Mouse (Mus musculus) midbrain, embryonic 12.5 days (tissue): ENCODE data around the gene Def8. TPM values are rescaled to one million over a fixed set of nuclear protein-coding genes. Genes with fewer than 3 reads are reported as not detected.
A peak's percentile ranks its signal among the peaks of the same experiment; 100 is the strongest.
"Not testable (repeated sequence)": the region's sequence is repeated elsewhere in the genome, so short reads cannot be mapped to it uniquely, and the experiment has no call there.

Experiments used
- ATAC-seq: fragments of 200-750 bp; cut with Nextera tagmentation; 2 replicates; pipeline ENCODE4 v1.8.0; 2017; ENCODE audit warnings: low read depth, moderate TSS enrichment, moderate library complexity; ENCODE audit not compliant: low FRiP score
- H3K27ac ChIP-seq: fragments of 300-500 bp; sonication (generic); replicated peaks from 2 replicates; pipeline ENCODE4 v1.5.1; 2016; ENCODE audit warnings: mild to moderate bottlenecking
- H3K27me3 ChIP-seq: fragments of 300-500 bp; sonication (generic); 2 replicates; pipeline ENCODE4 v1.6.1; 2016; ENCODE audit warnings: mild to moderate bottlenecking
- H3K36me3 ChIP-seq: fragments of 300-500 bp; sonication (generic); 2 replicates; pipeline ENCODE4 v1.6.1; 2016
- H3K4me1 ChIP-seq: fragments of 300-500 bp; sonication (generic); 2 replicates; pipeline ENCODE4 v1.6.1; 2016
- H3K4me2 ChIP-seq: fragments of 300-500 bp; sonication (generic); replicated peaks from 2 replicates; pipeline ENCODE4 v1.6.1; 2016; ENCODE audit warnings: mild to moderate bottlenecking, moderate library complexity
- H3K4me3 ChIP-seq: fragments of 300-500 bp; sonication (generic); 2 replicates; pipeline ENCODE4 v1.5.1; 2016; ENCODE audit warnings: mild to moderate bottlenecking
- H3K9ac ChIP-seq: fragments of 300-500 bp; sonication (generic); replicated peaks from 2 replicates; pipeline ENCODE4 v1.6.1; 2016; ENCODE audit warnings: mild to moderate bottlenecking, moderate library complexity
- H3K9me3 ChIP-seq: fragments of 300-500 bp; sonication (generic); 2 replicates; pipeline ENCODE4 v1.6.1; 2016; ENCODE audit warnings: mild to moderate bottlenecking
- WGBS: fragments of 180-500 bp; shearing (Covaris S2); methylation state at CpG from one replicate; pipeline ENCODE4 v1.1.7; 2016; 5-methylcytosine and 5-hydroxymethylcytosine counted together
- polyA plus RNA-seq: library from polyadenylated mRNA; unstranded; fragments of >200 nt; fragmentation: Nextera tagmentation; extraction: Ambion mirVana; gene quantifications from 2 replicates; pipeline ENCODE4 v1.2.1, GENCODE M21; 2016

The Def8 gene
- polyA plus RNA-seq, 1 experiment from 2014 or later: 44.0 TPM

- not testable (repeated sequence) for ATAC-seq, H3K9ac ChIP-seq, H3K4me2 ChIP-seq, H3K9me3 ChIP-seq, H3K27ac ChIP-seq, H3K36me3 ChIP-seq, H3K27me3 ChIP-seq, H3K4me3 ChIP-seq
- WGBS: 68% methylated on average over 5 of the region's 5 CpGs
- H3K4me1 ChIP-seq: peaks cover 19% of the 10 kb centered on the region
Observed at GRCm38 (mm10) chr8:123474549-123474948, 51.2 kb downstream of the Def8 start.

GRCm38 (mm10) chr8:123476911-123477736 lies 53.8 kb downstream of the Def8 start:
- H3K4me1 ChIP-seq: peaks cover 19% of the 10 kb centered on the region
- 8% methylated on average over 34 of the region's 34 CpGs for WGBS
- H3K9ac ChIP-seq: peak overlapping the region; percentile 81
- H3K4me2 ChIP-seq: peak overlapping the region; percentile 73
- H3K4me3 ChIP-seq: peak overlapping the region; percentile 81
- peak overlapping the region; percentile 95 for H3K27ac ChIP-seq
- ATAC-seq: peak; percentile 65
- H3K27me3 ChIP-seq: no peaks in the 10 kb centered on the region
- no peaks in the 10 kb centered on the region for H3K9me3 ChIP-seq
- peaks cover 18% of the 10 kb centered on the region for H3K36me3 ChIP-seq

- Histone ChIP-seq H3K4me2 (peak within 1 kb of the TSS; percentile 73), H3K27me3 (no peaks in the 10 kb centered on the region), H3K9ac (peak within 1 kb of the TSS; percentile 81), H3K4me3 (peak within 1 kb of the TSS; percentile 81), H3K4me1 (peaks cover 19% of the 10 kb centered on the region), H3K36me3 (peaks cover 25% of the 10 kb centered on the region), H3K27ac (peak within 1 kb of the TSS; percentile 95), H3K9me3 (no peaks in the 10 kb centered on the region)
- under 1% methylated on average over 58 of the region's 58 CpGs for whole genome bisulfite sequencing
- ATAC-seq: peak; percentile 89
Observed at GRCm38 (mm10) chr8:123477737-123478258, 54.5 kb downstream of the Def8 start, which contains the start of gene Afg3l1. Gene Afg3l1 (plus strand): TSS chr8:123477903.

GRCm38 (mm10) chr8:123478456-123479218 lies 55.3 kb downstream of the Def8 start:
- peaks cover 19% of the 10 kb centered on the region for H3K4me1 ChIP-seq
- H3K27ac ChIP-seq: peak overlapping the region; percentile 95
- peak overlapping the region; percentile 81 for H3K4me3 ChIP-seq
- peak overlapping the region; percentile 81 for H3K9ac ChIP-seq
- peaks cover 29% of the 10 kb centered on the region for H3K36me3 ChIP-seq
- WGBS: 39% methylated on average over 16 of the region's 16 CpGs
- peak overlapping the region; percentile 73 for H3K4me2 ChIP-seq
- H3K27me3 ChIP-seq: no peaks in the 10 kb centered on the region
- peak; percentile 8; the same call in 1 of the 2 replicates for ATAC-seq
- no peaks in the 10 kb centered on the region for H3K9me3 ChIP-seq

- Histone ChIP-seq H3K36me3 (peaks cover 62% of the 10 kb centered on the region), H3K9me3 (no peaks in the 10 kb centered on the region), H3K4me3 (no peak overlapping the region)
Observed at GRCm38 (mm10) chr8:123482627-123483026, 59.3 kb downstream of the Def8 start.

DNA sequence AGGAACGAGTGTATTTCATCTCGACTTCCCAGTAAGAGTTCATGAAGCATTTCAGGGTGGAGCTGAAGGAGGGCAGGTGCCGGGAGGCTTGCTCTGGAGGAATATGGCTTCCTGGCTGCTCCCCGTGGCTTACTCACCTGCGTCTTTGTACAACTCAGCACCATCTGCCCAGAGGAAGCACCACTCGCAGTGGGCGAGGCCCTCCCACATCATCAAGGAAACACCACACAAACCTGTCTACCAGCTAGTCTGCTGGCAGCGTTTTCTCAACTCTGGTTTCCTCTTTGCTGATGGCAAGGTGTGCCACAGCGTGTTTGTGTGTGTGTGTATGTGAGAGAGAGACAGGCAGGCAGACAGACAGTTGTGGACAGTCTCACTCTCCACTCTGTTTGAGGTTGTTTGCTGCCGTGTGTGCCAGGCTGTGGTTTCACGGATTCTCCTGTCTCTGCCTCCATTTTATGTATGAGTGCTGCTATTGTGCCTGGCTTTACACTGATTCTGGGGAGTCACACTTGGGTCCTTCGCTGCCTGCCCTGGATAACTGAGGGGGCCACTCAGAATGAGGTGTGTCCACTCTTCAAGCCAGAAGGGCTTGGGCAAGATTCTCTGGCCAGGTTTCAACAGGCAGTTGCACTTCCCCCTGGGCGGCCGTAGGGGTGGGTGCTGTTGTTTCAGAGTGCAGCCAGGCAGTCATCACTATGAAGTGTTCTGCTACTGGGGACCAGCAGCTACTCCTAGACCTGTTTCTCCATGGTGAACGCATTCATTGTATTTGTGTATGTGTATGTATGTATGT lies 68.2 kb downstream of the Def8 start:
- no peaks in the 10 kb centered on the region for H3K9me3 ChIP-seq
- no peaks in the 10 kb centered on the region for H3K4me1 ChIP-seq
- H3K4me3 ChIP-seq: no peak overlapping the region
- H3K27ac ChIP-seq: no peak overlapping the region
- no peaks in the 10 kb centered on the region for H3K27me3 ChIP-seq
- no peak overlapping the region for H3K4me2 ChIP-seq
- WGBS: 92% methylated on average over 15 of the region's 15 CpGs
- no peak for ATAC-seq
- peaks cover 97% of the 10 kb centered on the region for H3K36me3 ChIP-seq
- H3K9ac ChIP-seq: no peak overlapping the region

More at GRCm38 (mm10) chr8:123482627-123483026, 59.3 kb downstream of the Def8 start:
- Histone ChIP-seq H3K4me1 (peaks cover 11% of the 10 kb centered on the region), H3K27me3 (no peaks in the 10 kb centered on the region), H3K9ac (no peak overlapping the region), H3K4me2 (no peak overlapping the region), H3K27ac (no peak overlapping the region)
- WGBS: 84% methylated on average over 7 of the region's 7 CpGs
- no peak for ATAC-seq

GRCm38 (mm10) chr8:123492898-123493297 lies 69.6 kb downstream of the Def8 start:
- H3K4me3 ChIP-seq: no peak overlapping the region
- H3K4me2 ChIP-seq: no peak overlapping the region
- no peak for ATAC-seq
- H3K9ac ChIP-seq: no peak overlapping the region
- WGBS: 95% methylated on average over 9 of the region's 9 CpGs
- H3K9me3 ChIP-seq: no peaks in the 10 kb centered on the region
- peaks cover 96% of the 10 kb centered on the region for H3K36me3 ChIP-seq
- no peak overlapping the region for H3K27ac ChIP-seq
- no peaks in the 10 kb centered on the region for H3K27me3 ChIP-seq
- H3K4me1 ChIP-seq: no peaks in the 10 kb centered on the region

DNA sequence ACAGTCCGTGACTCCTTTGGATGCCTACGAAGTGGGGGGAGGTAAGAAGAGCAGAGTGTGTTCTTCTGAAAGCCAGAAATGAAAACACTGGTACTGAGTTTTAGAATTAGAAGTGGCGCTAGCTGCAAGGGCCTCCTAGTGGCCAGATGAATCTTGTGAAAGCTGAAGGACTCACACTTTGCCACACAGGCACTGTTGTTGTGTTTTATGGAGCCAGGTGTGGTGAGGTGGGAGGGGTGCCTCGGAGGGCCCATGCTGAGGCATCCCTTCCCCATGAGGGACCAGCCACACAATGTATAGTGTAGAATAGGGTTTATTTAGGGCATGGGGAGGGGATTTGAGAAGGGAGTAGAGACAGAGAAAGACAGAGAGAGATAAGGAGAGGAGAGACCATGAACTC lies 74.4 kb downstream of the Def8 start:
- no peak for ATAC-seq
- Histone ChIP-seq H3K27me3 (no peaks in the 10 kb centered on the region), H3K9ac (no peak overlapping the region), H3K36me3 (peaks cover 96% of the 10 kb centered on the region), H3K27ac (no peak overlapping the region), H3K4me2 (no peak overlapping the region), H3K9me3 (no peaks in the 10 kb centered on the region), H3K4me3 (no peak overlapping the region), H3K4me1 (no peaks in the 10 kb centered on the region)
- WGBS: 84% methylated on average over 4 of the region's 4 CpGs

DNA sequence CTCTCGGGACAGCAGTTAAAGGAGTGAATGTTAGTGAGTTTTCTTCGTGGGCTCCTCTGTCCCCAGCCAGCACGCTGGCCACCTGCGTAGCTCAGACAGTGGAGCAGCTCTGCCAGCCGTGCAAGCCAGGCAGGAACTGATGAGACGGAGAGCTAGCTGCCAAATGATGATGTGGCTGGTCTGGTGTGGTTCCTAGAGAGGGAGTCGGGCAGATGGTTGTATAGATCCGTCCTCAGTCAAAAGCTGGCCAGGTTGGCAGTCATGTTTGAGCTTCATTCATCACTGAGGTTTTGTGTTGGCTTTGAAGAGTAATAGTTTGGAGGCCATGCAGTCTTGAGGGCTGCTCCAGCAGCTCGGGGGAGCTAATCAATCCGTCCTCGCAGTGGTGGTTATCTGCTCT lies 75.6 kb downstream of the Def8 start:
- H3K4me2 ChIP-seq: no peak overlapping the region
- H3K4me3 ChIP-seq: no peak overlapping the region
- no peak for ATAC-seq
- H3K27ac ChIP-seq: no peak overlapping the region
- peaks cover 96% of the 10 kb centered on the region for H3K36me3 ChIP-seq
- H3K9me3 ChIP-seq: 0 out of 2 replicates have a peak, but pooled peaks cover 4% of the 10 kb centered on the region
- WGBS: 90% methylated on average over 11 of the region's 11 CpGs
- H3K4me1 ChIP-seq: no peaks in the 10 kb centered on the region
- no peaks in the 10 kb centered on the region for H3K27me3 ChIP-seq
- no peak overlapping the region for H3K9ac ChIP-seq

- Histone ChIP-seq H3K36me3 (peaks cover 96% of the 10 kb centered on the region), H3K4me1 (no peaks in the 10 kb centered on the region), H3K27ac (no peak overlapping the region), H3K27me3 (no peaks in the 10 kb centered on the region), H3K9ac (no peak overlapping the region), H3K4me2 (no peak overlapping the region), H3K4me3 (no peak overlapping the region), H3K9me3 (0 out of 2 replicates have a peak, but pooled peaks cover 4% of the 10 kb centered on the region)
- ATAC-seq: no peak
- WGBS: 96% methylated on average over 11 of the region's 11 CpGs
Observed at GRCm38 (mm10) chr8:123499556-123499955, 76.2 kb downstream of the Def8 start.

DNA sequence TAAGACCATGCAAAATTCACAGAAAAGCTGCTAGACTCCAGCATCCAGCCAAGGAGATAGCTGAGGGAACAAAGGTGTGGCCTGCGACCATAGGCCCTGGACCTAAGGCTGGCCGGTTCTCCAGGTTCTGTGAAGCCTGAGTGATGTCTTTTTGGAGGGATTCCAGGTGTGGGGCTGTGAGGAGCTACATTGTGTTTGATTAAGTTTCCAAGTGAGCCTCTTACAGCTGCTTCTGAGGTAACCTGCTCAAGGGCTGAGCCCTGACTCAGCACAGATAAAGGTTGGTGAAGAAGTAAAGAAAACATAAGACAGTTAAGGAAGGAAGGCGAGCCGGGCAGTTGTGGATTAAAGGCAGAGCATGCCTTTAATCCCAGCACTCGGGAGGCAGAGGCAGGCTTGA lies 78.9 kb downstream of the Def8 start:
- Histone ChIP-seq H3K27ac (no peak overlapping the region), H3K4me1 (no peaks in the 10 kb centered on the region), H3K27me3 (no peaks in the 10 kb centered on the region), H3K9ac (no peak overlapping the region), H3K4me3 (no peak overlapping the region), H3K9me3 (0 out of 2 replicates have a peak, but pooled peaks cover 4% of the 10 kb centered on the region), H3K4me2 (no peak overlapping the region), H3K36me3 (peaks cover 96% of the 10 kb centered on the region)
- ATAC-seq: no peak
- WGBS: 97% methylated on average over 5 of the region's 5 CpGs
